Mouse (Mus musculus): ENCODE data around the gene Tns3.

- TF ChIP-seq CTCF (IDR thresholded peaks at IDR 0.05; ENCODE audit: insufficient read depth, low read depth, low read length) (no peak), POLR2A (IDR thresholded peaks at IDR 0.05; ENCODE audit: insufficient read depth, low read depth, low read length) (no peak)
Observed at GRCm38 (mm10) chr11:8689515-8689914, 25.2 kb upstream of the Tns3 start.
